Mouse (Mus musculus): ENCODE data around the gene Jade2.

Gene Jade2

GRCm38 (mm10) chr11:51857081-51857671, at the start of gene Jade2:
Jade2 (minus strand) TSS chr11:51857653.
- DNase-seq: peak; percentile 70

GRCm38 (mm10) chr11:51904224-51904623, 46.8 kb upstream of the Jade2 start:
- DNase-seq: no peak

- DNase-seq: no peak
Observed at GRCm38 (mm10) chr11:51899691-51900090, 42.2 kb upstream of the Jade2 start.

DNA sequence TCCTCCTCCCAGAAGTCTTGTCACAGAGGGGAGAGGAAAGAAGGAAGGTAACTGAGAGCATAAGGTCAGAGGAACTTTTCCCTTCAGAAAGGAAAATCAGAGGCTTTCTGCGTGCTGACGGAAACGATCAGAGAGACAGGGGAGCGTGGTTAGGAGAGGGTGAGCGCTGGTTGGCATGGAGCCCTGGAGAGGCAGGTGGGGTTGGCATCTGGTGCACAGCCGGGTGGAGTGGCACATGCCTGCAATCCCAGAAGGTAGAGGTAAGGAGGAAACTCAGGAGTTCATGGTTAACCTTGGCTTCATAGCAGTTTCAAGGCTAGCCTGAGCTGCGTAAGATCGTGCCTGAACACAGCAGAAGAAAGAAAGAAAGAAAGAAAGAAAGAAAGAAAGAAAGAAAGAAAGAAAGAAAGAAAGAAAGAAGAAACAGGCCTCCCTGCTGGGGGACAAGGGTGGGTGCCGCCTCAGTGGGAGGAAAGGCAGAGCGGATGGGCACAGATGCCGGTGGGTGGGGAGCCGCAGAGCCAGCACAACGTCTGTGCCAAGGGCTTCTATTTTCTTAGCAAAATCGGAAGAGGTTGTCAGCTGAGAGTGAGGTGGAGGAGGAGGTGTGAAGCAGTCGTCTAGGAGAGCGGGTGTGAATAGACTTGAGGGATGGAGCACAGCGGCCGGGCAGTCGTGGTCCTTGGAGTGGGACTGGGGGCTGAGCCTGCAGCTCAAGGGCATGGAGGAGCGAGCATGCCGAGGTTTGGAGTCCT, 41.0 kb upstream of the Jade2 start:
- peak; percentile 73 for DNase-seq

DNA sequence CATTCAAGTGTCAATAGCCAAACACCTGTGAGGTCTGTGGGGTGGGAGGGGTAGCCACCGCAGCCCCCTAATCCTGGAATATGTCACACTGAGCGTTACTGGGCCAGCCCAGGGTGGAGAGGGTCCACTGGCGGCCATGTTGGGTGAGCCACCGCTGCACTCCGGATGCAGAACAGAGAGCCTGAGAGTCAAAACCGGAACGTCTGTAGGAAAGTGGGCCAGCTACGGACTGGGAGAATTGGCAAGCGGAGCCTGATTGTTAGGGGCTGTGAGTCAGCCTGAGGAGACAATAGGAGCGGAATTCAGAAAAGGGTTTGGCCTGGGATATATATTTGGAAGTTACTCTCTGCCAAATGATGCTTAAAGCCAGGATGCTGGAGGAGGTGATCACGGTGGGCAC, 39.9 kb upstream of the Jade2 start:
- DNase-seq: no peak

- DNase-seq: no peak
Observed at GRCm38 (mm10) chr11:51896012-51896411, 38.6 kb upstream of the Jade2 start.

GRCm38 (mm10) chr11:51885681-51886080, 28.2 kb upstream of the Jade2 start:
- no peak for DNase-seq

- peak; percentile 51 for DNase-seq
Observed at GRCm38 (mm10) chr11:51884092-51884491, 26.6 kb upstream of the Jade2 start.

DNA sequence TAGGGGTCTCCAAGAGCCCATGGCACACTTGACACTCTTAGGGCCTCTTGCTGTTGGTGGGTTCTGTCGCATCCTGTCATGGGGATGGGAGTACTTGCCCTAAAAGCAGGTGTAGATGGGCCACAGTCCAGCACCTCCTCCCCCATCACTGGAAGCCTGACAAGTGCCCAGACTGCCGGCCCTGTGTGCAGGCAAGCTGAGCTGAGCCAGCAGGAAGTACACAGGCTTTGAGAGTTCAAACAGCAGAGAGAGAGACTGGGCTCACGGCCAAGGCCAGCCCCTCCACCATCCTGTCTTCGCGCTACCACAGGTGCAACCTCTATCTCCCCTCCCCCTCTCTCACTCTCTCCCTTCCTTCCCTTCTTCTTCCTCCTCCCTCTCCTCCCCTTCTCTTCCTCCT, 26.2 kb upstream of the Jade2 start:
- peak; percentile 88 for DNase-seq

DNA sequence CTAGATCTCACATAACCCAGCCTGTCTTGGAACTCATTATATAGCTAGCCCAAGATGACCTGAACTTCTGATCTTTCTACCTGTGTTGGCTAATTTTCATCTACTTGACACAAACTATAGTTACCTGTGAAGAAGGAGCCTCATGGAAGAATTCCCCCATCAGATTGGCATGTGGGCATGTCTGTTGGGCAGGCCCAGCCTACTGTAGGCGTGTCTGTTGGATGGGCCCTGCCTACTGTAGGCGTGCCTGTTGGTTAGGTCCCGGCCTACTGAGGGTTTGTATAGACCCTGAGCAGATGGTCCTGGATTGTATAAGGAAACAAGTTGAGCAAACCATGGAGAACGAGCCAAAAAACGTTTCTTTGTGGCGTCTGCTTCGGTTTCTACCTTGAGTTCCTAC, 24.3 kb upstream of the Jade2 start:
- DNase-seq: no peak

DNA sequence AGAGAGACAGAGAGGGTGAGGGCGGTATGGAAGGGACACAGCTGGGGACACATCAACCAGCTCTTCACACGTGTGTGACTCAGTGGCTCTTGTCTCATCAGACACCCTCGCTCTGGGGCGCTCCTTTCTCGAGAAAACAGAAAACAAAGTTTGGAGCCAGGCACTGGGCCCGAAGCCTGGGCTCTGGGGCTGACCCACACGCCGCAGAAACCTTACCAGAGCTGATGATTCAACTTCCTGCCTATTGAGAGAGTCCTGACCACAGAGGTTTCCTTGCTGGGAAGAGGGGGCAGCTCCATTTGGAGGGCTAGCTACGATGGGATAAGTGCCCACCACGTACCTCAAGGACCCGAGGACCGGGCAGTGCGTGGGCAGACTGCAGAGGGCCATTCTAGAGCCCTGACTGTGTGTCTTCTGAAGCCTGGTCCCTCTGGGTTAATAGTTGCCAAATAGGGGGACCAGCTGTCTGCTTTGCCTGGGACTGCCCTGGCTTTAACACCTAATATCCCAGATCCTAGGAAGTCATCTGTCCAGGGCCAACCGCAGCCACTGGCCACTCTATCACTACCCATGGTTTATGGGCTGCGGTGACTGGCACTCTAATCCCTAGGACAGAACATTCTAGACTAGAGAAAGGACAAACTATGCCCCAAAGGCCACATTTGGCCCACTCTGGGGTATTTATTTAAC, 23.7 kb upstream of the Jade2 start:
- DNase-seq: no peak

DNA sequence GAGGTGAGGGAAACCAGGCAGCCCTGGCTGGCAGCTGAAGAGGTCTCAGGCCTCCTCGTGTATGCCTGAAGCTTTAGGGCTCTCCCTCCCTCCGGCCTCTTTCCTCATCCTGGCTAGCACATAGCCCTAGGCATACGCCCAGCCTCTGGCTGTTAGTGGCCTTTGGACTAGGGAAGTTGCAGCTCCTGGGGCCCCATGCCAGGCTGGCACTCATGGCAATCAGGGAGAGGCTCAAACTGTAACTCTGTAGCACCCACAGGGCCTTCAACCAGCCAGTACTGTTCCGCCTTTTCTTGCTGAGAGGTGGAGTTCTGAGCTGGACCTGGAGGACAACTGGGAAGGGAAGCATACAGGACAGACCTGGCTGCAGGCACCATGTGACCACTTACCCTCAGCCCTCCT, 19.5 kb upstream of the Jade2 start:
- DNase-seq: no peak

- DNase-seq: no peak
Observed at GRCm38 (mm10) chr11:51875792-51876195, 18.3 kb upstream of the Jade2 start.

DNA sequence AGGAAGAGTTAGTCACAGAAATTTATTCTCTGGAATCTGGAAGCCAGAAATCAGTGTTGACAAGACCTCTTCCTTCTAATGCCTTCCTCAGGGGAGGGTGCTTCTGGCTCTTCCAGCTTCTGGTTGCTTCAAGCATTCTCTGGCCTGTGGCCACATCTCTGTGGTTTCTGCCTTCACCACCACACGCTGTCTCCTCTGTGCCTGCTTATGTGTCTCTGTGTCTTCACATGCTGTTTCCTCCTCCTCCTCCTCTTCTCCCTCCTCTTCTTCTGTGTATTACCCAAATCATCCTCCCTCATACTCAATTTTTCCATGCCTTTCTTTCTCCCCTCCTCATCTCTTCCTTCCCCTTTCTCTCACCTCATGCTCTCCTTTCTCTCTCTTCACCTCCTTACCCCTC, 17.6 kb upstream of the Jade2 start:
- no peak for DNase-seq

DNA sequence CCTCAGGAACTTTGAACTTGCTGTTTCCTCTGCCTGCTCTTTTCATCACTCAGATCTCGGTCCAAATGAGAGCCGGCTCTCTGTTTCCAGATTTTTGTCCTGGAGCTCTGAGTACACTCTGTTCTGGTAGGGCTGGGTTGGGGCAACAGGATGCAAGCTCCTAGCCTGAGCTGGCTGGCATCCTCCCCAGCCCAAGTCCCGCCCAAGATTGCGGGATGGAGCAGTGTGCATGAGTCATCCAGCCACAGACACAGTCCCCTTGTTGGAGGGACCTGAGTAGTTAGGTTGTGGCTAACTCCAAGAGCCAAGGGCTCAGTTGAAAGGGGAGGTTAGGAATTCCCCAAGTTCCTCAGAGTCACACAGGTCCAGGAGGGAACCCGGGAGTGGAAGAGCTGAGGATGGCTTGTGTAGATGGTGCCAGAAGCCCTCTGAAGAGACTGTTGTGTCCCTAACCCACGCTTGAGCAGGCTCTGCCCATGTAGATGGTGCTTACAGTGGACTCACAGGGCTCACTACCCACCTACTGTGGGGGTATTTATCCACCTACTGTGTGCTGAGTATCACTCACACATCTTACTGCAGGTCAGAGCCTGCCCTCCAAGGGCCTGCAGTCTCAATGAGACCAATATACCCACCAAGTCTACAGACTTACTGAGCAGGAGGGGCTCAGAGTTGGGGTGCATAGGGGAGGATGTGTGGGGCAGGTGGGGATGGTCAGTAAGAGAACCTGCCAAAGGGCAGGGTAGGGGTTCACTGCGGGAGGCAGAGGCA, 17.0 kb upstream of the Jade2 start:
- DNase-seq: no peak

- no peak for DNase-seq
Observed at GRCm38 (mm10) chr11:51873141-51873540, 15.7 kb upstream of the Jade2 start.

- DNase-seq: no peak
Observed at GRCm38 (mm10) chr11:51867261-51867660, 9.8 kb upstream of the Jade2 start.

DNA sequence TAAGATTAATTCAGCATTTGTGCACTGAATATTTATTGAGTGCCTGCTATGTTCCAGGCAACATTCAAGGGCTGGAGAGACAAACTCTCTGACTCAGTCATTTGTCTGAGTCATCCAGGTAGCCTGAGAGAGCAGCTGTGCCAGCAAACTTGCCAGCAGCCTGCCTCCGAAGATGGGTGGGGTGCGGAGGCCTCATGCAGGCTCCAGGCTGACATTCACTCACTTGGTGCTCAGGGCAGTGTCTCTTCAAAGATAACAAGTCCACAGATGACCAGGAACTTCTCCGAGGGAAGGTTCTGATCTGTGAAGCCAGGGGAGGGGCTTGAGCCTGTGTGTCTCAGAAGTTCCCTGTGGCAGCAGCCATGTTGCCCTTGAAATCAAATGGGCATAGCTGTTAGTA, 8.6 kb upstream of the Jade2 start:
- DNase-seq: no peak

GRCm38 (mm10) chr11:51860666-51861065, 3.2 kb upstream of the Jade2 start:
- DNase-seq: no peak

- DNase-seq: no peak
Observed at GRCm38 (mm10) chr11:51859561-51859960, 2.1 kb upstream of the Jade2 start.

GRCm38 (mm10) chr11:51858528-51859051, 1.1 kb upstream of the Jade2 start:
- DNase-seq: peak; percentile 90

DNA sequence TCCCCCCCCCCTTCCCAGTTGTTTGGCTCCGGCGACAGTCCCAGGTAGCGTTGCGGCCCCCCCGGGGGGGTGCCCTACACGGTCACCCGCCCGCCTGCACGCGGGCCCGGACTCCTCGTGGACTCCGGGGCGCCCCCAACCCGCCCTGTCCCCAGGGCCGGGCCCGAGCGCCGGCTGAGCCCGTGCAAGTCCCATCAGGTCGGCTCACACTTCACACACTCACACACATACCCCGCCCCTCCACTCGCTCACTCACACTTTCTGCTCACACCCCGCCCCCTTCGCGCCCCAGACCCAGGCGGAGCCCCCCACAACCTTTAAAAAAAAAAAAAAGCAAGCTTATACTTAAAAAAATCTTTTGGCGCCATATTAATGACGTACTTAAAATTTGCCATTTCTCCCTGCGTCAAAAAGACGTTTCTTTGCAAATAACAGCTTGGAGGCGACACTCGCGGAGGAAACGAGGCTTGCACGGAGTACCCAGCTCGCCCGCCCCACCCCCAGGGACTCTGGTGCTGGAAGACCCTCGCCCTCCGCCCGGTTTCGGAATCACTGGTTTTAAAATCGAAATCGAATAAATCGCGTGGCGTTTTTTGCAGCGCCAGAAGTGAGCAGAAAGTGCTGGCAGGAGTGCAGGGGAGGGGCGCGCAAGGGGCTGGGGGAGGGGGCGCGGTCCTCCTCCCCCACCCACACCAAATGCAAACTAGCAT, 520 bp upstream of the Jade2 start:
- DNase-seq: peak; percentile 86
